Mouse (Mus musculus) monocyte, adult 2 months (primary cell): ENCODE measurements around the gene Hs3st1.
"Not testable (repeated sequence)": the region's sequence is repeated elsewhere in the genome, so short reads cannot be mapped to it uniquely, and the experiment has no call there.

Experiments used
- DNase-seq, 2 experiments: peaks; one replicate each; pipeline ENCODE4 v3.0.0; 2022; ENCODE audit warnings: low spot score in 2 of 2, low read depth in 1 of 2

The Hs3st1 gene

GRCm38 (mm10) chr5:39755375-39755774, at the start of gene Hs3st1:
Gene Hs3st1, minus strand, starts transcription at chr5:39755475.
- DNase-seq: not testable (repeated sequence)

- no peak for DNase-seq
Observed at GRCm38 (mm10) chr5:39804663-39805062, 49.4 kb upstream of the Hs3st1 start.

- DNase-seq: no peak
Observed at GRCm38 (mm10) chr5:39803941-39804340, 48.7 kb upstream of the Hs3st1 start.

- no peak for DNase-seq
Observed at GRCm38 (mm10) chr5:39803457-39803856, 48.2 kb upstream of the Hs3st1 start.

- no peak for DNase-seq
Observed at GRCm38 (mm10) chr5:39802110-39802509, 46.8 kb upstream of the Hs3st1 start.

- DNase-seq: no peak
Observed at GRCm38 (mm10) chr5:39777094-39777710, 21.9 kb upstream of the Hs3st1 start.

GRCm38 (mm10) chr5:39771680-39772348, 16.5 kb upstream of the Hs3st1 start:
- no peak for DNase-seq

- DNase-seq: no peak
Observed at GRCm38 (mm10) chr5:39761682-39762456, 6.6 kb upstream of the Hs3st1 start.

- no peak for DNase-seq
Observed at GRCm38 (mm10) chr5:39758890-39759475, 3.7 kb upstream of the Hs3st1 start.

- no peak for DNase-seq
Observed at GRCm38 (mm10) chr5:39736843-39737242, 18.4 kb downstream of the Hs3st1 start.

GRCm38 (mm10) chr5:39733750-39734443, 21.4 kb downstream of the Hs3st1 start:
- no peak for DNase-seq

GRCm38 (mm10) chr5:39733013-39733749, 22.1 kb downstream of the Hs3st1 start:
- DNase-seq: no peak

- DNase-seq: no peak
Observed at GRCm38 (mm10) chr5:39715694-39716550, 39.4 kb downstream of the Hs3st1 start.

- no peak for DNase-seq
Observed at GRCm38 (mm10) chr5:39715193-39715592, 40.1 kb downstream of the Hs3st1 start.

- DNase-seq: no peak
Observed at GRCm38 (mm10) chr5:39705539-39705938, 49.7 kb downstream of the Hs3st1 start.

- no peak for DNase-seq
Observed at GRCm38 (mm10) chr5:39660826-39661225, 94.4 kb downstream of the Hs3st1 start.

GRCm38 (mm10) chr5:39659417-39659816, 95.9 kb downstream of the Hs3st1 start:
- no peak for DNase-seq

- no peak for DNase-seq
Observed at GRCm38 (mm10) chr5:39644827-39645380, 110.4 kb downstream of the Hs3st1 start.
